Mouse (Mus musculus) retina, adult 2 months (tissue): Measurements from ENCODE around the gene Hspb9.

Experiments
- DNase-seq: peaks from one replicate; pipeline ENCODE4 v3.0.0-alpha.2; 2012; ENCODE audit warnings: low read depth, low spot score

Hspb9 gene

DNA sequence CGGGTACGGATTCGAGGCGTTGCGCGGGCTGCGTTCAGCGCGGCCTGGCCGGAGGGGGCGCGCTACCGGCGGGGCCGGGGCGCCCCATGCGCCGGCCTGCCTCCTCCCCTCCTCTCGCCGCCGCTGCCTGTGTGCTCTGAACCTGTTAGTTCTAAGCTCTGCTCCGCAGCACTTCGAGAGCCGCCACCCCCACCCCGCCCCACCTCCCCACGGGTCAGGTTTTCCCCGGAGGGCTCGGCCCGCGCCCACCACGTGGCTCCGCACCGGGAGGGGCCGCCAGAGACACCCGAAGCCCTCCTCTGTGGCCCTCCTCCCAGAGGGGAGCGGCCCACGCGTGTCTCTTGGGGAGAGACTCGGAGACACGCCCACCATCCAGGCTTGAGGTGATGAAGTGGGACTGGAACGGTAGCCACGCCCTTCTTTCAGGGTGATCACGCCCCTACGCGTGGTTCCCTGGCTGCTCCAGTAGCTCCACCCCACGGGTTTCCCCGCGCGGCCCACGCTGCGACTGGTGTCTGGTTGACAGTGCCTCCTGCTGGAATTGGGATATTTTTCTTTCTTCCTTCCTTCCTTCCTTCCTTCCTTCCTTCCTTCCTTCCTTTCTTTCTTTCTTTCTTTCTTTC is 46.1 kb downstream of the Hspb9 start, which contains the start of gene Kcnh4:
Gene Kcnh4, minus strand, starts transcription at position 332 of the 623 bp plus-strand sequence.
- DNase-seq, result no peak

DNA sequence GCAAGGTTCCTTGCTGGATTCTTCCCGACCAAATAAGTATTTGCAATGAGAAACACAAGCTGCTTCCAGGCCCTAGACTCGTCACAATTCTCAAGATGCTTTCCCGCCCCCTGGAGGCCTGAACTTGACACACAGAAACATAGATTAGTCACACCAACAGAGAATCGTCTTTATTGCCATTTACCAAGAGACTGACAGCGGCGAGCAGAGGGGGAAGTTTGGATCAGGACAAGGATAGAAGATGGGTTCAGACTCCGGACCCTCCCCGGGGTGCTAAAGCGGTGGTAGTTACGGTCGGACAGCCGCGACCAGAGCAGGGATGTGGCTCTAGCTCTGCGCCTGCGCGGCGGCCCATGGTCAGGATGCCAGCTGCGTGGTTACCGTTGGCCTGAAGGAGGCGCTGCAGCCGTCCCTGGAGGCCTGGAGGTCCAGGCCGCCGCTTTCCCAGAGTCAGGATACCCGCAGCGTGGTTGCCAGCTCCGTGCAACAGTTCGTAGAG is 47.9 kb downstream of the Hspb9 start:
- peak; percentile 40 for DNase-seq

DNA sequence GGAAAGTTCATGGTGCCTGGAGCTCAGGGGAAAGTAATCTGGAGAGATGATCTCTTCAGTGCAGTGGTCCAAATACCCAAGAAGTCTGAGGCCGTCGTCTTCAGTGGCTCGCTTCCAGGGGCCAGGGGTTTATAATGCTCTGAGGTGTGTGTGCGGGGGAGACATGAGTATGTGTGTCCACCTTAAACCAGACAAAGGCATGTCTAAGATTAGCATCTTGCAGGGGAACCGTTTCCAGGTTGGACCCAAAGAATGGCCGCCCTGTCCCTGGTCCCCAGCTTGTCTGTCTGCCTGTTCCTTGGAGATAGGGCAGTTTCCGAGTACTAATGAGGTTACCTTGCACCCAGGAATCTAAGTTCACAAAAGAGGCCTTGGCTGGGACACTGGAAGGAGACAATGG is 49.2 kb downstream of the Hspb9 start, which contains the start of gene Hcrt:
Gene Hcrt, minus strand, starts transcription at position 101 of the 400 bp plus-strand sequence.
- DNase-seq, result no peak
